Mouse (Mus musculus) olfactory bulb, adult 2 months (tissue): ENCODE measurements at regions not wholly inside any gene's neighbourhood (a gene's known extent, or its start where the extent isn't known, plus 50 kb on each side); places are given as distances from the start of the nearest gene placed in this dataset.

ENCODE experiments used
- CTCF ChIP-seq: fragments of 200-500 bp; IDR thresholded peaks from 2 replicates; pipeline ENCODE4 v1.5.1; 2012; ENCODE audit warnings: low read depth, mild to moderate bottlenecking, low read length, moderate library complexity; ENCODE audit not compliant: insufficient read depth
- POLR2A ChIP-seq: fragments of 200-500 bp; IDR thresholded peaks from 2 replicates; pipeline ENCODE4 v1.6.1; 2012; ENCODE audit warnings: mild to moderate bottlenecking, low read depth, low read length, moderate library complexity; ENCODE audit not compliant: insufficient read depth

- TF ChIP-seq CTCF = no peak
- no peak for TF ChIP-seq POLR2A
Observed at GRCm38 (mm10) chr19:60146451-60147190, 79.9 kb downstream of the Fam204a start.
